Mouse (Mus musculus) heart, embryonic 15.5 days (tissue): ENCODE results near the gene 2300002M23Rik. TPM values are rescaled to one million over a fixed set of nuclear protein-coding genes. Genes with fewer than 3 reads are reported as not detected.

Source experiments
- ATAC-seq: fragments of 200-750 bp; cut with Nextera tagmentation; replicated peaks from 2 replicates; pipeline ENCODE4 v1.8.0; 2017; ENCODE audit warnings: low read depth, moderate TSS enrichment; ENCODE audit not compliant: insufficient number of reproducible peaks, insufficient read depth, low FRiP score
- H3K27ac ChIP-seq: fragments of 300-500 bp; sonication (generic); 2 replicates; pipeline ENCODE4 v1.5.1; 2015; ENCODE audit warnings: mild to moderate bottlenecking, inconsistent platforms
- H3K27me3 ChIP-seq: fragments of 300-500 bp; sonication (generic); 2 replicates; pipeline ENCODE4 v1.6.1; 2015; ENCODE audit warnings: inconsistent platforms
- H3K36me3 ChIP-seq: fragments of 300-500 bp; sonication (generic); 2 replicates; pipeline ENCODE4 v1.6.1; 2015; ENCODE audit warnings: mild to moderate bottlenecking, inconsistent platforms
- H3K4me1 ChIP-seq: fragments of 300-500 bp; sonication (generic); replicated peaks from 2 replicates; pipeline ENCODE4 v1.6.1; 2015; ENCODE audit warnings: inconsistent platforms
- H3K4me2 ChIP-seq: fragments of 300-500 bp; sonication (generic); 2 replicates; pipeline ENCODE4 v1.6.1; 2015; ENCODE audit warnings: inconsistent platforms, mild to moderate bottlenecking, moderate library complexity
- H3K4me3 ChIP-seq: fragments of 300-500 bp; sonication (generic); 2 replicates; pipeline ENCODE4 v1.5.1; 2015; ENCODE audit warnings: mild to moderate bottlenecking, inconsistent platforms
- H3K9ac ChIP-seq: fragments of 300-500 bp; sonication (generic); 2 replicates; pipeline ENCODE4 v1.6.1; 2015; ENCODE audit warnings: mild to moderate bottlenecking, inconsistent platforms
- H3K9me3 ChIP-seq: fragments of 300-500 bp; sonication (generic); replicated peaks from 2 replicates; pipeline ENCODE4 v1.6.1; 2016; ENCODE audit warnings: inconsistent platforms
- WGBS: fragments of 180-500 bp; shearing (Covaris S2); methylation state at CpG from one replicate; pipeline ENCODE4 v1.1.7; 2015; ENCODE audit warnings: mixed read lengths; 5-methylcytosine and 5-hydroxymethylcytosine counted together
- polyA plus RNA-seq: library from polyadenylated mRNA; unstranded; fragments of >200 nt; fragmentation: Nextera tagmentation; extraction: Ambion mirVana; gene quantifications from 2 replicates; pipeline ENCODE4 v1.2.1, GENCODE M21; 2015

The 2300002M23Rik gene
- not detected in 2 replicates for polyA plus RNA-seq

GRCm38 (mm10) chr17:35567150-35567549, at the start of gene 2300002M23Rik:
Gene 2300002M23Rik (plus strand): TSS chr17:35567450.
- H3K4me2 ChIP-seq: no peak within 1 kb of the TSS
- no peaks in the 10 kb centered on the region for H3K9me3 ChIP-seq
- H3K27me3 ChIP-seq: peaks cover 28% of the 10 kb centered on the region
- WGBS: 57% methylated on average over 3 of the region's 3 CpGs
- H3K4me1 ChIP-seq: peaks cover 12% of the 10 kb centered on the region
- no peak within 1 kb of the TSS for H3K4me3 ChIP-seq
- no peak within 1 kb of the TSS for H3K9ac ChIP-seq
- ATAC-seq: no peak
- no peak within 1 kb of the TSS for H3K27ac ChIP-seq
- no peaks in the 10 kb centered on the region for H3K36me3 ChIP-seq

- whole genome bisulfite sequencing: 6% methylated on average over 12 of the region's 12 CpGs
- H3K36me3 ChIP-seq: 0 out of 2 replicates have a peak, but pooled peaks cover 1% of the 10 kb centered on the region
- no peak for ATAC-seq
- peak overlapping the region; percentile 67 for H3K9ac ChIP-seq
- peak overlapping the region; percentile 78 for H3K4me2 ChIP-seq
- peak overlapping the region; percentile 41 for H3K27ac ChIP-seq
- H3K27me3 ChIP-seq: no peaks in the 10 kb centered on the region
- H3K4me3 ChIP-seq: peak overlapping the region; percentile 81
- peaks cover 34% of the 10 kb centered on the region for H3K4me1 ChIP-seq
- no peaks in the 10 kb centered on the region for H3K9me3 ChIP-seq
Observed at GRCm38 (mm10) chr17:35517526-35517925, 49.7 kb upstream of the 2300002M23Rik start.

- Histone ChIP-seq H3K4me3 (no peak overlapping the region), H3K9ac (no peak overlapping the region), H3K9me3 (no peaks in the 10 kb centered on the region), H3K27ac (no peak overlapping the region), H3K4me2 (no peak overlapping the region), H3K27me3 (no peaks in the 10 kb centered on the region), H3K36me3 (peaks cover 36% of the 10 kb centered on the region), H3K4me1 (no peaks in the 10 kb centered on the region)
- 81% methylated on average over 9 of the region's 9 CpGs for WGBS
- ATAC-seq: no peak
Observed at GRCm38 (mm10) chr17:35524354-35524753, 42.9 kb upstream of the 2300002M23Rik start.

- WGBS: 60% methylated on average over 8 of the region's 8 CpGs
Observed at GRCm38 (mm10) chr17:35526644-35527043, 40.6 kb upstream of the 2300002M23Rik start.

GRCm38 (mm10) chr17:35532360-35532759, 34.9 kb upstream of the 2300002M23Rik start:
- Histone ChIP-seq H3K27me3 (peaks cover 12% of the 10 kb centered on the region; the same call in 1 of the 2 replicates), H3K9me3 (no peaks in the 10 kb centered on the region), H3K4me1 (no peaks in the 10 kb centered on the region), H3K4me2 (no peak overlapping the region), H3K9ac (no peak overlapping the region), H3K36me3 (peaks cover 21% of the 10 kb centered on the region), H3K4me3 (no peak overlapping the region), H3K27ac (no peak overlapping the region)
- no peak for ATAC-seq
- WGBS: 4% methylated on average over 3 of the region's 3 CpGs

More at GRCm38 (mm10) chr17:35526644-35527043, 40.6 kb upstream of the 2300002M23Rik start:
- H3K36me3 ChIP-seq: peaks cover 43% of the 10 kb centered on the region
- no peak for ATAC-seq
- H3K4me1 ChIP-seq: no peaks in the 10 kb centered on the region
- no peaks in the 10 kb centered on the region for H3K27me3 ChIP-seq
- H3K4me3 ChIP-seq: no peak overlapping the region
- H3K9me3 ChIP-seq: no peaks in the 10 kb centered on the region
- H3K4me2 ChIP-seq: no peak overlapping the region
- H3K9ac ChIP-seq: no peak overlapping the region
- no peak overlapping the region for H3K27ac ChIP-seq

GRCm38 (mm10) chr17:35532901-35533300, 34.3 kb upstream of the 2300002M23Rik start, which contains the start of gene Psors1c2:
Gene Psors1c2 (plus strand): TSS chr17:35533201.
- peaks cover 21% of the 10 kb centered on the region for H3K36me3 ChIP-seq
- no peak for ATAC-seq
- H3K9me3 ChIP-seq: no peaks in the 10 kb centered on the region
- peaks cover 12% of the 10 kb centered on the region; the same call in 1 of the 2 replicates for H3K27me3 ChIP-seq
- no peak within 1 kb of the TSS for H3K4me3 ChIP-seq
- H3K4me2 ChIP-seq: no peak within 1 kb of the TSS
- H3K9ac ChIP-seq: no peak within 1 kb of the TSS
- H3K27ac ChIP-seq: no peak within 1 kb of the TSS
- WGBS: 14% methylated on average over 7 of the region's 7 CpGs
- no peaks in the 10 kb centered on the region for H3K4me1 ChIP-seq

- Histone ChIP-seq H3K4me2 (no peak overlapping the region), H3K27ac (no peak overlapping the region)
- WGBS: 9% methylated on average over 6 of the region's 6 CpGs
Observed at GRCm38 (mm10) chr17:35534343-35534742, 32.9 kb upstream of the 2300002M23Rik start.

GRCm38 (mm10) chr17:35537421-35537820, 29.8 kb upstream of the 2300002M23Rik start:
- ATAC-seq: no peak
- 86% methylated on average over 4 of the region's 4 CpGs for WGBS
- no peaks in the 10 kb centered on the region for H3K36me3 ChIP-seq
- H3K27ac ChIP-seq: no peak overlapping the region
- peaks cover 15% of the 10 kb centered on the region; the same call in 1 of the 2 replicates for H3K27me3 ChIP-seq
- no peak overlapping the region for H3K4me2 ChIP-seq
- no peaks in the 10 kb centered on the region for H3K9me3 ChIP-seq
- no peak overlapping the region for H3K9ac ChIP-seq
- H3K4me3 ChIP-seq: no peak overlapping the region
- H3K4me1 ChIP-seq: no peaks in the 10 kb centered on the region

More at GRCm38 (mm10) chr17:35534343-35534742, 32.9 kb upstream of the 2300002M23Rik start:
- ATAC-seq: no peak
- H3K36me3 ChIP-seq: peaks cover 7% of the 10 kb centered on the region
- no peak overlapping the region for H3K4me3 ChIP-seq
- no peak overlapping the region for H3K9ac ChIP-seq
- no peaks in the 10 kb centered on the region for H3K9me3 ChIP-seq
- H3K27me3 ChIP-seq: peaks cover 15% of the 10 kb centered on the region; the same call in 1 of the 2 replicates
- H3K4me1 ChIP-seq: no peaks in the 10 kb centered on the region

GRCm38 (mm10) chr17:35538476-35538875, 28.8 kb upstream of the 2300002M23Rik start:
- Histone ChIP-seq H3K9ac (no peak overlapping the region), H3K27me3 (peaks cover 10% of the 10 kb centered on the region; the same call in 1 of the 2 replicates), H3K9me3 (no peaks in the 10 kb centered on the region), H3K4me3 (no peak overlapping the region), H3K4me1 (peaks cover 6% of the 10 kb centered on the region), H3K4me2 (no peak overlapping the region), H3K27ac (no peak overlapping the region), H3K36me3 (no peaks in the 10 kb centered on the region)
- ATAC-seq: no peak
- WGBS: 73% methylated on average over 1 of the region's 1 CpGs

GRCm38 (mm10) chr17:35539540-35539939, 27.7 kb upstream of the 2300002M23Rik start:
- H3K36me3 ChIP-seq: no peaks in the 10 kb centered on the region
- no peak overlapping the region for H3K27ac ChIP-seq
- H3K27me3 ChIP-seq: 0 out of 2 replicates have a peak, but pooled peaks cover 3% of the 10 kb centered on the region
- no peak overlapping the region for H3K9ac ChIP-seq
- H3K4me3 ChIP-seq: no peak overlapping the region
- WGBS: 51% methylated on average over 10 of the region's 10 CpGs
- no peak overlapping the region for H3K4me2 ChIP-seq
- H3K4me1 ChIP-seq: peaks cover 14% of the 10 kb centered on the region
- H3K9me3 ChIP-seq: no peaks in the 10 kb centered on the region
- no peak for ATAC-seq

- no peak for ATAC-seq
- Histone ChIP-seq H3K4me3 (0 out of 2 replicates have a peak overlapping the region, but pooled peaks have one; percentile 3), H3K4me1 (peaks cover 14% of the 10 kb centered on the region), H3K27ac (peak overlapping the region; percentile 33; the same call in 1 of the 2 replicates), H3K9me3 (no peaks in the 10 kb centered on the region), H3K9ac (no peak overlapping the region), H3K36me3 (no peaks in the 10 kb centered on the region), H3K27me3 (0 out of 2 replicates have a peak, but pooled peaks cover 3% of the 10 kb centered on the region), H3K4me2 (peak overlapping the region; percentile 38)
- WGBS: 72% methylated on average over 15 of the region's 15 CpGs
Observed at GRCm38 (mm10) chr17:35542761-35543411, 24.4 kb upstream of the 2300002M23Rik start.
